Mouse (Mus musculus) regulatory T cell (primary cell): ENCODE data around the gene Dtx3l.
"Not testable (repeated sequence)": the region's sequence is repeated elsewhere in the genome, so short reads cannot be mapped to it uniquely, and the experiment has no call there.

Experiments used
- in situ Hi-C: fragments of 300-600 bp; cut with MboI, MseI; formaldehyde crosslinking; loops from one replicate; pipeline ENCODE4 v1.15.1; 2025; ENCODE audit warnings: high pct_unique_total_duplicates

Dtx3l gene

GRCm38 (mm10) chr16:35932179-35933055 is 6.5 kb downstream of the Dtx3l start:
- in situ Hi-C loops, result no loop called here

- in situ Hi-C loops, result no loop called here
Observed at GRCm38 (mm10) chr16:35924341-35924740, 14.6 kb downstream of the Dtx3l start.

- in situ Hi-C loops, result no loop called here
Observed at GRCm38 (mm10) chr16:35923546-35924198, 15.3 kb downstream of the Dtx3l start.

DNA sequence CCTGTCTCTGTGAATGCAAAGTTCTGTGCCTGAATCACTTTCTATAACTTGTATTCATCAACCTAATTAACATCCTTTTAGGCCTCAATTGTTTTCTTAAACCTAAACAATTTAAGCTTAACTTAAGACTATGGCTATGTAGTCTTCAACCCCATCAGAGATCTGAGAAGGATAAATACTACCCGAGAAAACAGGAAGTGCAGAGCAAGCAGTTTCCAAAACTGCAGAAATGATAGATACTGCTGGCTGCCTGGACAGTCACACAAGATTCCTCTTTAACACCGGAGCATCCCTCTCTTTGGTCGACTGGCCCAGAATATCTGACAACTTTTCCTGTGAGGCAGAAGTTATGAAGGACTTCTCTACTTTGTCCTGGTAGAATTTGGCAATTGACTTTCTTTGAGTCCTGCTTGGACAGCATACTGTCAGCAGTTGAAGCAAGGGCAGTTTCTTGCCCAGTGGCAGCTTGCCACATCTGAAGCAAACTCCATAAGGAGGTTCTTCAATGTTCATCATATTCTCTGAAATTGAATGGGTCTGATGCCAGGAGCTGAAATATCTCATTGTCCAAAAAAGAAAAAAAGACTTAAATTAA is 16.6 kb downstream of the Dtx3l start:
- in situ Hi-C loops, result no loop called here

DNA sequence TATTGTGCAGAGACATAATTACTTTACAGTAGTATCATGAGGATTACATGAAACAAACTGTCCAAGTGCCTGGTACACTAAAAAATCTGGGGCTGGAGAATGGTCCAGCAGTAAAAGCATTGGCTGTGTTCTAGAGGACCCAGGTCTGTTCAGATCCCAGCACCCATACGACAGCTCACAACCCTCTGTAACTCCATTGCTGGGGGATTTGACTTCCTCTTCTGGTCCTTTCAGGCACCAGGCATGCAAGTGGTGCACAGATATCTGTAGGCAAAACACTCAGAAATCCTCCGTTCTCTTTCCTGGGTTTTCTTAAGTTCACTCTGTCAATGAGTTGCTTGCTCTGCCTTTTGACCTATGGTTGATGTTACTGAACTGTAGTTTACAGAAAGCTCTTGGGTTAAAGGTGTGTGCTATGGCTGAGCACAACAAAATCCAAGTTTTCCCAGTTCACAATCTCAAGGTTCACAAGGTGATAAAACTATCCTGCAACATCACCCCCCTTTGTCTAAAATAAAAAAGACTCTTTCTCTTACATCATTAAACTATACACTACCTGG is 17.2 kb downstream of the Dtx3l start:
- in situ Hi-C loops, result no loop called here

DNA sequence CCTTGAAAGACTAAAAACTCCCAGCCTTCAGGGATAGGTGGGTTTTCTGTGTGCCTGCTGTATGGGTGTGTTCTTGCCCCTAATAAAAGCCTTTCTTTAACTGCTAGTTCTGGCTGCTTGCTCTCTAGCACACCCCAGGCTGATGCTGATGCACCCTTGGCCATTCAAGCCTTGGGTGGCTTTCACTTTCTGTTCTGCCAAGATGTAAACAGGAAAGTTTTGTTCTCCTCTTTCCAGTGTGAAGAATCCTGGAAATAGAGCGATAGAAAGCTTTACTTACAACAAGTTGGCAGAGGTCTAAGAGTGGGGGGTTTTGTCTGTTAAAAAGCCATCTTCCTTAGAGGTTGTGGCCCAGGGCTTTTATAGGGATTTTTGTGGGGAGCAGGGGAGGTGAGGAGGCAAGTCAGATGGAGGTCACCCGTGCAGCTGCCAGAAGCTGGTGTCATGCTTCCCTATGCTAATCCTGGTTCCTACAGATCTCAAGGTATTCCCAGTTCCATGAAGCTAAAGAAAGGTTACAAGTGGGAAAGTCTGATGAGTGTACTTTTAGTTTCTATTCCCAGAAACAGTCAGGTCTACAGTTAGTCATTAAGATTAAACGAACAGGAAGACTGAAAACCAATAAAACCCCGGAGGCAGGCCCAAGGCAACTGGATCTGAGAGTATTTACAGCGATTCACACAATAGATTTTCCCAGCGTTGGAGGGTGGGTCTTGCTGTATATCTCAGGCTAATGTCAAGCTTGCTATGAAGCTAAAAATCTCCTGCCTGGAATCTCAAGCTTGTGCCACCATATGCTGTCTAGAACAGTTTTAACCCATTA is 20.0 kb downstream of the Dtx3l start:
- in situ Hi-C loops, result no loop called here

GRCm38 (mm10) chr16:35914301-35914700 is 24.6 kb downstream of the Dtx3l start:
- in situ Hi-C loops, result loop anchor here (5.0 kb wide), 1 partner anchor 42 kb away; the partner anchor contains the start of gene Parp14

DNA sequence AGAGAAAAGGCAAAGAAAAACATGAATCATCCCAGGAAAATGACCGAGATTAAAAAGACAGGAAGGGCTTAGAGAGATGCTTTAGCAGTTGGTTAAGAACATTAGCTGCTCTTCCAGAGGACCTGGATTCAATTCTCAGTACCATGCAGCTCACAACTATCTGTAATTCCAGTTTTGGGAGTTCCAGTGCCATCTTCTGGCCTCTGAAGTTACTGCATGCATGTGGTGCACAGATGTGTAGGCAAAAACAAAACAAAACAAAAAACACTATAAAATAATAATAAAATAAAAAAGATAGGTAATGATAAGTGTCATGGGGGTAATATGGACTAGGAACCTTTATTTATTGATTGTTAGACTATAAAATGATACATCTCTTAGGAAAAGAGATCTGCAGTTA is 25.4 kb downstream of the Dtx3l start:
- in situ Hi-C loops, result loop anchor here (5.0 kb wide), 1 partner anchor 41 kb away; the partner anchor contains the start of gene Parp14

DNA sequence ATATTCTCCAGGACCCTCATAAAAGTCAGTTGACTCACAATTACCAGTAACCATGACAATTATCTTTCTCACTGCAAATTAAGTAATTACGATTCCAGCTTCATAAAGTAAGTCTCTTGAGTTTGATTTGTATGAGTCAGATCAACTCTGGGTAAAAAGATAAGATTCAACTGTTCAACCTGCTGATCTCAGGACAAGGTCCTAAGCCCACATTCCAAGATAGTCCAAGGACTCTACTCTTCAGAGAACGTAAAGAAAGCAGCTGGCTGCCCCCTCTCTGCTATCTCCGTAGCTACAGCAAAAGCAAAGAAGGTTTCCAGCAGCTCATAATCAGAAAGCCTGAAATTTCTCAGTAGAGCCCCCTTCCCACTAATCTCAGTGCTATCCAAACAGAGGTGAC is 27.5 kb downstream of the Dtx3l start:
- in situ Hi-C loops, result loop anchor here (5.0 kb wide), 1 partner anchor 39 kb away; the partner anchor contains the start of gene Parp14

- in situ Hi-C loops, result no loop called here
Observed at GRCm38 (mm10) chr16:35907432-35908201, 31.3 kb downstream of the Dtx3l start.

DNA sequence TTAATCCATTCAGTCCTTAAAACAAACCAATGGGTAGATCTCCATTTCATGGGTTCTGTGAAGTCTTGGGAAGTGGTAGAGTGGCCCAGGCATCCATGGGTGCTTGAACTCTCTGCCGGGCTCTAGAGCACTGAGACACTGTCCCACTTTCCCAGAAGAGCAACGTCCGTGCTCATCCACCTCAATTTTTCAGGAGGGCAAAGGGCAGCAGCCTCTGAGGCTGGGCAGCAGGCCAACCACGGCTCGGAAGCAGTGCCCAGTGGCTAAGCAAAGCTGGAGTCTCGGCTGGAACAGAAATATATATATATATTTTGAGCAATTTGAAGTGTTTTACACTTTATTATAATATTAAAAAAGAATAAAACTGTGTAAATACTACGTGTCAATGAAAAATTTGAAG is 32.1 kb downstream of the Dtx3l start:
- in situ Hi-C loops, result no loop called here

GRCm38 (mm10) chr16:35905819-35906485 is 33.0 kb downstream of the Dtx3l start:
- in situ Hi-C loops, result no loop called here

DNA sequence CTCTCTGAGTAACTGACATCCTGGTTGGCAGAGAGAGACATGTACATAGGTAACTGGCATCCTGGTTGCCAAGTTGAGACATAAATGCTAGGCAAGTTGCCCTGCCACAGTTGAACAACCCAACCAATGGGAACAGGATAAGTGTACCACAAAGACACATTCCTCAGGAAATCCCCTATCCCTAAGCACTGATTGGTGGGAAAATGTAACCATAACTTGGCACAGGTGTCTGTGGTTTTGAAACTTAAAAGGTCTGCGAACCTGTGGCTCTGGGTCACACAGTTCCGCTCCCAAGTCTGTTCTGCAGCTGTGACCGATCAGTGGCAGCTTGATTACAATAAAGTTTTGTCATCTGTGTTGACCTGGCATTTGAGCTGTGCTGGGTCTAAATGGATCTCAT is 33.6 kb downstream of the Dtx3l start:
- in situ Hi-C loops, result no loop called here

DNA sequence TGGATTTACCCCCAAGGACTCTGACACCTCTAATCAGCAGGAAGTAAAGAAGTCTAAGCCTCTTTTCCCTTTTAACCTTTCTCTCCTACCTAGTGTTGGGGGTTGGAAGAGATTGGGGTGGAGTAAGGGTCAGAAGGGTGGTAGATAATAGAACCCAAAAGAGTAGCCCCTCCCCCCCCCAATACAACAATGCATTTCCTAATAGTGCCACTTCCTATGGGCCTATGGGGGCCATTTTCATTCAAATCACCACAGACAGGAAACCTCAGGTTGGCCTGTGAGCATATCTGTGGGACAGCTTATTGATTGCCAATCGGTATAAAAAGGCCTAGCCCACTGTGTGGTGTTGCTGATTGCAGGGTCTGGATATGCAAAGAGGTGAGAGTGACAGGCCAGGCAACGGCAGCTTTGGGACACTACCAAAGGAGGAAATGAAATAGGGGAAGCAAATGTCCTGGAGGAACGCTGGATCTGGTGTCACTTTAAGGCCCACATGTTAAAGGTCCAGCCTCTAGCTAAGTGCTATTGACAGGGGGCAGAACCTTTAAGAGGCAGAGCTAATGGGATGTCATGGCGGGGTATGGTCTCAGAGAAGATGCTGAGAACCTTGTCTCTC is 34.7 kb downstream of the Dtx3l start:
- in situ Hi-C loops, result no loop called here

- in situ Hi-C loops, result no loop called here
Observed at GRCm38 (mm10) chr16:35903014-35903640, 35.8 kb downstream of the Dtx3l start.

DNA sequence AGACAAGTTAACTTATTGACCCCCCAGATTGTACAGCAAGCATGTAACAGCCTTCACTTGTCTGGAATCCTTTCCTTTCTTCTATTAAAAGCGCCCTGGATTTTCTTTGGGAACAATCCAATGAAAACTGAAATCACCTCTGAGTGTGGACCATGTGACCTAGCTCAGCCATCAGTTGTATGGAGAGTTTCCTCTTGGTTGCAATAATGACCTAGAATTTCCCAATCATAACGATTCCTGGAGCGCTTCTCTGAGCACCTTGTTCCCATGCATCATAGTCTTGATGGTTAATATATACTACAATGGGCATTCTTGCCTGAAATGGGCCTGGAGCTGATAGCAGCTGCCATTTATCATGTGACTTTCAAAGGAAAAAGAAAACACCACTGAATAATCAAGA is 38.4 kb downstream of the Dtx3l start:
- in situ Hi-C loops, result no loop called here

DNA sequence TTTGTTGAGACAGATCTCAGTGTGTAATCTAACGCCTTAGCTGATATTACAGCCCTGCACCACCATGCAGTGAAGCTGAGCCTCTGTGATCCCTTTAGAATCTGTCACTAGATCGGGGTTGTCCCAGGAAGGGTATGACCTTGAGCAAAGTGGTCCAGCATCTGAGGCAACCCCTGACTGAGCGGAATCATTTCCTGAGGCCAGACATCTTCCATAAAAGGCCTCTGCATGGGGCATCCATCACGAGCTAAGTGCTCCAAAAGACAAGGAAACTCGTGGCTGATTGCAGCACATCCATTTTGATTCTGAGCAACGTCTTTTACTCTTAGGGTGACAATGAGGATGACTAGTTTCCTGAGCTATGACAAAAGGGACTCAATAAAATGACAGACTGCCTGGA is 44.0 kb downstream of the Dtx3l start:
- in situ Hi-C loops, result no loop called here

DNA sequence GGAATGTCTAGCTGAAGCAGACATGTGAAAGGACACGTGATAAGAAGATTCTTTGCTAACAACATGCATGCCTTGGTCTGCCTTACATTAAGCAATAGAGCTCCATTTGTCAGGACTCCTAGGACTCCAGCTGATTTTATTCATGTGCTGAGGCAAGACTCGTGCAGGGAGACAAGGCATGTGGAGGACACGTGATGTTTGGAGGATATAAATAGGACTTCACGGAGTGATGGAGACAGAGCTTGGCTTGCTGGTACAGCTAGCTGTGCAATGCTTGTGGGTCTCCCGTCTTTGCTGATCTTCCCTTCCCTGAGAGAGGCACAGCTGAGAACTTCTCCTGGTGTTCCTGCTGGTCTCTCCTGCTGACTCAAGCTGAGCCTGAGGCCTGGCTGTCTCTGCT is 47.3 kb downstream of the Dtx3l start:
- in situ Hi-C loops, result not testable (repeated sequence)

GRCm38 (mm10) chr16:35890645-35891044 is 48.3 kb downstream of the Dtx3l start:
- in situ Hi-C loops, result no loop called here
